Mouse (Mus musculus) heart, postnatal 0 days (tissue): ENCODE results near the gene Rrp7a. TPM values are rescaled to one million over a fixed set of nuclear protein-coding genes. Genes with fewer than 3 reads are reported as not detected.
A peak's percentile ranks its signal among the peaks of the same experiment; 100 is the strongest.

Source experiments
- ATAC-seq: fragments of 200-750 bp; cut with Nextera tagmentation; 2 replicates; pipeline ENCODE4 v1.8.0; 2017; ENCODE audit warnings: low read depth, moderate number of reproducible peaks, moderate library complexity; ENCODE audit not compliant: insufficient read depth
- DNase-seq: peaks from one replicate; pipeline ENCODE4 v3.0.0-alpha.2; 2016; ENCODE audit warnings: low spot score
- H3K27ac ChIP-seq: fragments of 300-500 bp; sonication (generic); 2 replicates; pipeline ENCODE4 v1.5.1; 2014; ENCODE audit warnings: low read depth, mild to moderate bottlenecking
- H3K27me3 ChIP-seq: fragments of 300-500 bp; sonication (generic); 2 replicates; pipeline ENCODE4 v1.6.1; 2014; ENCODE audit warnings: low read length, mixed read lengths; ENCODE audit not compliant: control insufficient read depth, insufficient read depth
- H3K36me3 ChIP-seq: fragments of 300-500 bp; sonication (generic); replicated peaks from 2 replicates; pipeline ENCODE4 v1.6.1; 2014; ENCODE audit warnings: low read length, mixed read lengths; ENCODE audit not compliant: control insufficient read depth, insufficient read depth
- H3K4me1 ChIP-seq: fragments of 300-500 bp; sonication (generic); 2 replicates; pipeline ENCODE4 v1.6.1; 2014; ENCODE audit warnings: antibody characterized with exemption; ENCODE audit not compliant: control insufficient read depth, insufficient read depth
- H3K4me2 ChIP-seq: fragments of 300-500 bp; sonication (generic); 2 replicates; pipeline ENCODE4 v1.6.1; 2014; ENCODE audit warnings: low read depth, mild to moderate bottlenecking, low read length, moderate library complexity
- H3K4me3 ChIP-seq: fragments of 300-500 bp; sonication (generic); 2 replicates; pipeline ENCODE4 v1.5.1; 2014; ENCODE audit warnings: low read depth, low read length
- H3K9ac ChIP-seq: fragments of 300-500 bp; sonication (generic); replicated peaks from 2 replicates; pipeline ENCODE4 v1.6.1; 2014; ENCODE audit warnings: low read depth, low read length, mixed read lengths
- H3K9me3 ChIP-seq: fragments of 300-500 bp; sonication (generic); replicated peaks from 2 replicates; pipeline ENCODE4 v1.6.1; 2016; ENCODE audit warnings: low read length; ENCODE audit not compliant: control insufficient read depth
- CTCF ChIP-seq: IDR thresholded peaks from 2 replicates; pipeline ENCODE4 v1.5.1; 2016; ENCODE audit warnings: antibody characterized with exemption, control low read depth, low read depth
- EP300 ChIP-seq: IDR thresholded peaks from 2 replicates; pipeline ENCODE4 v1.6.1; 2016; ENCODE audit warnings: antibody characterized with exemption, low read depth
- WGBS: fragments of 180-500 bp; shearing (Covaris S2); extraction: QIAGEN DNeasy Blood & Tissue Kit; methylation state at CpG from one replicate; pipeline ENCODE4 v1.1.7; 2014; 5-methylcytosine and 5-hydroxymethylcytosine counted together
- polyA plus RNA-seq: library from polyadenylated mRNA; unstranded; fragments of >200 nt; fragmentation: Nextera tagmentation; extraction: Ambion mirVana; gene quantifications from 2 replicates; pipeline ENCODE4 v1.2.1, GENCODE M21; 2015
- total RNA-seq: library from RNA; depleted of rRNA; stranded (reverse); fragments of >200 nt; gene quantifications from 2 replicates; pipeline ENCODE4 v1.2.3, GENCODE M21; 2014; ENCODE audit warnings: low replicate concordance

The Rrp7a gene
- total and polyA plus RNA-seq, 2 experiments from 2014 or later = 26.2 to 121 TPM

GRCm38 (mm10) chr15:83165526-83166315 lies 43.1 kb upstream of the Rrp7a start:
- no peak for ATAC-seq
- no peaks in the 10 kb centered on the region for H3K27me3 ChIP-seq
- H3K36me3 ChIP-seq = peaks cover 14% of the 10 kb centered on the region; the same call in 1 of the 2 replicates
- WGBS = 92% methylated on average over 13 of the region's 13 CpGs
- DNase-seq = no peak
- no peak overlapping the region for H3K4me3 ChIP-seq
- no peaks in the 10 kb centered on the region for H3K9me3 ChIP-seq
- TF ChIP-seq CTCF (no peak), EP300 (no peak)
- peak overlapping the region; percentile 44; the same call in 1 of the 2 replicates for H3K27ac ChIP-seq
- H3K4me2 ChIP-seq = no peak overlapping the region
- H3K9ac ChIP-seq = no peak overlapping the region
- peaks cover 28% of the 10 kb centered on the region for H3K4me1 ChIP-seq

DNA sequence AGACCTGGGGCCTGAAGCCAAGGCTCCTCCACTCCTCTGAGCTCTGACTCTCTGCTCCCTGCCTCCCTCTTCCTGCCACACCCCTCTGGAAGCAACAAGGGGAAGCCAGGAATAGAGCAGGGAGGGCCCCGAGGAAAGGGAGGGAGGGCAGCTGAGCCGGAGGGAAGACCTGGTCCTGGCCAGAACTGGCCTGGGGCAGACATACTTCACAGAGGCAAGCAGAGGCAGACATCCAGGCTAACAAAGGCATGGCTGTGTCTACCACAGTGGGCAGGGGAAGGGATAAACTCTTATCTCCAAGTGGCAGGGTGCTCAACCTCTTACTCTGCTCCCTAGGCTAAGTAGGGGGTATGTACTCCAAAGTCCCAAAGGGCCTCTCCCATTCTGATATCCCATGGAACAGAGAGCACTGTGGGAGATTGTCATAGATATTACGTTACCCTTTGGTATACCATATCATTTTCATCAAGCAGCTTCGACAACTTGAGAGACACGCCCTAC lies 42.4 kb upstream of the Rrp7a start:
- peak; percentile 89 for DNase-seq
- H3K9ac ChIP-seq = no peak overlapping the region
- 44% methylated on average over 5 of the region's 5 CpGs for WGBS
- peaks cover 20% of the 10 kb centered on the region for H3K36me3 ChIP-seq
- ATAC-seq = peak; percentile 88
- H3K27ac ChIP-seq = peak overlapping the region; percentile 66
- H3K4me3 ChIP-seq = no peak overlapping the region
- H3K27me3 ChIP-seq = no peaks in the 10 kb centered on the region
- H3K4me2 ChIP-seq = no peak overlapping the region
- no peaks in the 10 kb centered on the region for H3K9me3 ChIP-seq
- peaks cover 21% of the 10 kb centered on the region for H3K4me1 ChIP-seq
- peak; percentile 61; the same call in 1 of the 2 replicates for TF ChIP-seq EP300
- peak; percentile 23 for TF ChIP-seq CTCF

GRCm38 (mm10) chr15:83162818-83163485 lies 40.4 kb upstream of the Rrp7a start:
- DNase-seq = no peak
- WGBS = 92% methylated on average over 11 of the region's 11 CpGs
- Histone ChIP-seq H3K4me1 (peaks cover 20% of the 10 kb centered on the region), H3K36me3 (peaks cover 31% of the 10 kb centered on the region), H3K9me3 (no peaks in the 10 kb centered on the region), H3K4me3 (no peak overlapping the region), H3K27ac (no peak overlapping the region), H3K27me3 (no peaks in the 10 kb centered on the region), H3K9ac (no peak overlapping the region), H3K4me2 (no peak overlapping the region)
- TF ChIP-seq CTCF (no peak), EP300 (no peak)
- no peak for ATAC-seq

GRCm38 (mm10) chr15:83162001-83162400 lies 39.4 kb upstream of the Rrp7a start:
- Histone ChIP-seq H3K27ac (no peak overlapping the region), H3K9me3 (no peaks in the 10 kb centered on the region), H3K4me2 (no peak overlapping the region), H3K4me3 (no peak overlapping the region), H3K27me3 (no peaks in the 10 kb centered on the region), H3K36me3 (peaks cover 34% of the 10 kb centered on the region), H3K9ac (no peak overlapping the region), H3K4me1 (peaks cover 17% of the 10 kb centered on the region)
- TF ChIP-seq CTCF = no peak
- TF ChIP-seq EP300 = no peak
- ATAC-seq (no peak), DNase-seq (no peak)
- 94% methylated on average over 4 of the region's 4 CpGs for WGBS

DNA sequence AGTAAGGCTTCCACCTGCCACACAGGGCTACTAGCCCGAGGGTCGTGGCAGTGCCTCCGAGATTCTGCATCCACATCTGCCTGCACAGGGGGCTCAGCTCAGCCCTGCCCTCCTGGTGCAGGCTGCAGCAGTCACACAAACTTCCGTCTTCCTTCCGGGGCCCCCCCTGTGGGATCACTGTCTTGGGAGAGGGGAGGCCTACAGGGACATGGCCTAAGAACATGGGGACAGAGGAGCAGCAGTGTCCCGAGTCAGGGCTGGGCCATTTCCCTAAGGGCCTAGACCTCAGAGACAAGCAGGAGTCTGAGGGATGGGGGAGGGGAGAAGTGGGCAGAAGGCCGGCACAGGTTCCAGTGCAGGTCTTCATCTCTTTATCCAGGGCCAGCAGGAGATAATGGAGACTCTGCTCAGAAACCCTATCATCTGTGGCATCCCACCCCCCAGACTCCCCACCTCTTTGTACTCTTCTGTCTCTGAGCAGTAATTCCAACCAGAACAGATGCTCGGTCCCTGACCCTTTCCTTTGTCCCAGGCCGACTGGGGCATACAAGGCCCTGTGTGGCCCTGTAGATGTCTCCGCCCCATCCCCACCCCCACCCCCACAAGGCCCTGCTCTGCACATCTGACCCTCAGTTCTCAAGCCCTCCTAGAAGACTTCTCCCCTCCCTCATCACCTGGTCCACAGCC lies 38.6 kb upstream of the Rrp7a start:
- H3K4me2 ChIP-seq = no peak overlapping the region
- DNase-seq (no peak), ATAC-seq (no peak)
- 73% methylated on average over 10 of the region's 10 CpGs for WGBS
- peaks cover 9% of the 10 kb centered on the region for H3K4me1 ChIP-seq
- no peak overlapping the region for H3K9ac ChIP-seq
- H3K27ac ChIP-seq = no peak overlapping the region
- H3K27me3 ChIP-seq = no peaks in the 10 kb centered on the region
- H3K9me3 ChIP-seq = no peaks in the 10 kb centered on the region
- peaks cover 41% of the 10 kb centered on the region for H3K36me3 ChIP-seq
- no peak overlapping the region for H3K4me3 ChIP-seq
- TF ChIP-seq CTCF (no peak), EP300 (no peak)
